In the genomic region with DNA sequence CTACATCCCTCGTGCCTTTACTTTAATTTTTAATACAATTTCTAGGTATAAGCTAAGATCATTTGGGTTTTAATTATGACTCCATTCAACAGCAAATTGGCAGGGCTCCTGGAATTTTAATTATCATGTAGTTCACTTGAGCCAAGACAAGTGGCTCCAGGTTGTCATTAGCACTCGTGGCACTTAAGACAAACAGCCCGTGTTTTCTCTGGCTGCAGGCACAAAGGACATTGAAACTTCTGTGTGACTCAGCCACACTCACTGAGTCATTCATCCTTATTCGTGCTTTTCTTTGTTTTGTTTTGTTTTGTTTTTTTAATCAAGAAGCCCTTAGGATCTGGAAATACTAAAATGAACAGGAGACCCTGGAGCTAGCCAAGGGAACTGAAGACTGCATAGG, we compare ENCODE assay signal across 18 mouse cellular contexts.
DNase-seq lines count a peak whose midpoint lies in the region; ATAC-seq and TF ChIP-seq lines count a peak whose summit lies in the region.
"Had no signal": no experiment of that assay in that cellular context is flagged by ENCODE, and none has a peak within 500 bp of the region (broad histone marks: within the 10 kb centered on the region; RNA-seq: fewer than 3 reads in every experiment).

No protein-coding gene starts in this region.

- H3K36me3 ChIP-seq in heart, adult 2 months (ENCODE audit: control insufficient read depth, insufficient read depth, low read length) = peaks cover 9% of the 10 kb centered on the region; the same call in 1 of the 2 replicates
- H3K36me3 ChIP-seq in heart, embryonic 10.5 days = no peaks in the 10 kb centered on the region
- H3K36me3 ChIP-seq in lung, postnatal 0 days (ENCODE audit: insufficient read depth, low read length) = no peaks in the 10 kb centered on the region
- H3K36me3 ChIP-seq in liver, postnatal 0 days (replicated peaks; ENCODE audit: insufficient read depth, low read length) = no peaks in the 10 kb centered on the region
- H3K36me3 ChIP-seq: embryonic facial prominence, embryonic 13.5 days; limb, embryonic 15.5 days had no signal

- intact Hi-C loops in heart, adult 2 months (cut with DNase I) = loop anchor here (10.0 kb wide), 1 partner anchor 237 kb away; no protein-coding TSS in a partner anchor

- peak overlapping the region; percentile 7; the same call in 1 of the 2 replicates for H3K27ac ChIP-seq in heart, adult 2 months
- no peak overlapping the region for H3K27ac ChIP-seq in heart, embryonic 10.5 days
- no peak overlapping the region for H3K27ac ChIP-seq in lung, postnatal 0 days (ENCODE audit: low read length)
- no peak overlapping the region for H3K27ac ChIP-seq in liver, postnatal 0 days (ENCODE audit: low read depth)
- H3K27ac ChIP-seq: embryonic facial prominence, embryonic 13.5 days; kidney, postnatal 0 days; limb, embryonic 15.5 days; stomach, postnatal 0 days had no signal

- no peak for ATAC-seq in lung, postnatal 0 days
- no peak for ATAC-seq in liver, postnatal 0 days

- H3K9ac ChIP-seq in heart, adult 2 months (ENCODE audit: low read depth, low read length) = no peak overlapping the region
- no peak overlapping the region for H3K9ac ChIP-seq in lung, postnatal 0 days (replicated peaks; ENCODE audit: low read depth)
- no peak overlapping the region for H3K9ac ChIP-seq in liver, postnatal 0 days (replicated peaks)
- H3K9ac ChIP-seq: embryonic facial prominence, embryonic 13.5 days; limb, embryonic 15.5 days had no signal

- no peaks in the 10 kb centered on the region for H3K27me3 ChIP-seq in heart, adult 2 months (ENCODE audit: control insufficient read depth, insufficient read depth, low read length)
- H3K27me3 ChIP-seq in heart, embryonic 10.5 days (ENCODE audit: insufficient read depth, poor library complexity, severe bottlenecking) = no peaks in the 10 kb centered on the region
- H3K27me3 ChIP-seq in lung, postnatal 0 days (replicated peaks; ENCODE audit: insufficient read depth, low read length) = no peaks in the 10 kb centered on the region
- H3K27me3 ChIP-seq in liver, postnatal 0 days (ENCODE audit: insufficient read depth, low read length) = no peaks in the 10 kb centered on the region
- H3K27me3 ChIP-seq: embryonic facial prominence, embryonic 13.5 days; limb, embryonic 15.5 days had no signal

- TF ChIP-seq POLR2A in heart, adult 2 months (IDR thresholded peaks at IDR 0.05; ENCODE audit: insufficient read depth, low read depth, low read length) = no peak

- peak; percentile 52 for DNase-seq in adrenal gland, adult 2 months
- no peak for DNase-seq in adrenal gland, postnatal 4 days (ENCODE audit: low spot score in 2 of 2)
- DNase-seq in heart, adult 2 months = peak in 1 of 2 experiments; percentile 10
- DNase-seq in heart, embryonic 10.5 days (ENCODE audit: low spot score) = no peak
- peak; percentile 10 for DNase-seq in lung, postnatal 0 days (ENCODE audit: low spot score)
- DNase-seq in lung, postnatal 14 days = no peak
- no peak for DNase-seq in liver, postnatal 0 days
- no peak for DNase-seq in spleen, postnatal 10 days (ENCODE audit: low spot score in 2 of 2)
- DNase-seq: cerebellum, adult 18-20 months; gastrocnemius, postnatal 25 days; layer of hippocampus, adult 9-11 months; lung, adult 18-20 months; midbrain, embryonic 14.5 days; thymus, postnatal 25 days had no signal

- H3K4me1 ChIP-seq in heart, adult 2 months (ENCODE audit: control insufficient read depth, insufficient read depth, low read length) = peaks cover 17% of the 10 kb centered on the region
- H3K4me1 ChIP-seq in heart, embryonic 10.5 days = peaks cover 2% of the 10 kb centered on the region; the same call in 1 of the 2 replicates
- no peaks in the 10 kb centered on the region for H3K4me1 ChIP-seq in lung, postnatal 0 days (ENCODE audit: insufficient read depth, low read depth, low read length)
- H3K4me1 ChIP-seq in liver, postnatal 0 days (ENCODE audit: insufficient read depth) = no peaks in the 10 kb centered on the region
- H3K4me1 ChIP-seq: embryonic facial prominence, embryonic 13.5 days had no signal

- no peaks in the 10 kb centered on the region for H3K79me2 ChIP-seq in heart, adult 2 months (replicated peaks; ENCODE audit: control insufficient read depth, insufficient read depth, low read length)

- no peak for TF ChIP-seq EP300 in heart, adult 2 months (IDR thresholded peaks at IDR 0.05; ENCODE audit: insufficient read depth, low read depth, low read length)
- TF ChIP-seq EP300 in lung, postnatal 0 days (IDR thresholded peaks at IDR 0.05) = no peak
- no peak for TF ChIP-seq EP300 in liver, postnatal 0 days (IDR thresholded peaks at IDR 0.05; ENCODE audit: low read depth)

- H3K9me3 ChIP-seq in heart, embryonic 10.5 days = no peaks in the 10 kb centered on the region
- H3K9me3 ChIP-seq in lung, postnatal 0 days (ENCODE audit: low read length) = no peaks in the 10 kb centered on the region
- no peaks in the 10 kb centered on the region for H3K9me3 ChIP-seq in liver, postnatal 0 days (ENCODE audit: low read length)
- H3K9me3 ChIP-seq: embryonic facial prominence, embryonic 13.5 days; limb, embryonic 15.5 days had no signal

- H3K4me3 ChIP-seq in heart, adult 2 months = no peak overlapping the region
- H3K4me3 ChIP-seq in heart, embryonic 10.5 days = no peak overlapping the region
- H3K4me3 ChIP-seq in lung, postnatal 0 days (ENCODE audit: low read depth, low read length) = no peak overlapping the region
- no peak overlapping the region for H3K4me3 ChIP-seq in liver, postnatal 0 days (ENCODE audit: low read depth, low read length)
- H3K4me3 ChIP-seq: embryonic facial prominence, embryonic 13.5 days; limb, embryonic 15.5 days had no signal

- H3K4me2 ChIP-seq in lung, postnatal 0 days (replicated peaks; ENCODE audit: low read depth, low read length) = no peak overlapping the region
- H3K4me2 ChIP-seq in liver, postnatal 0 days (ENCODE audit: low read depth, low read length) = no peak overlapping the region
- H3K4me2 ChIP-seq: embryonic facial prominence, embryonic 13.5 days; limb, embryonic 15.5 days had no signal

- no peak for TF ChIP-seq CTCF in heart, adult 2 months (IDR thresholded peaks at IDR 0.05)
- TF ChIP-seq CTCF in lung, postnatal 0 days (IDR thresholded peaks at IDR 0.05) = no peak
- no peak for TF ChIP-seq CTCF in liver, postnatal 0 days (IDR thresholded peaks at IDR 0.05; ENCODE audit: low read depth)

- 12% methylated on average over 4 of the region's 4 CpGs for WGBS in heart, adult 2 months
- WGBS in heart, embryonic 10.5 days = 38% methylated on average over 4 of the region's 4 CpGs
- WGBS in lung, postnatal 0 days = 27% methylated on average over 4 of the region's 4 CpGs
- 54% methylated on average over 4 of the region's 4 CpGs for WGBS in liver, postnatal 0 days (ENCODE audit: insufficient replicate concordance)

Comparison
In these comparisons a context has a peak if more than half of its experiments do, and no peak if none do; other contexts are left out.
1. DNase-seq: peak in adrenal gland, adult 2 months (single experiment) and lung, postnatal 0 days (single experiment); none in adrenal gland, postnatal 4 days (0 of 2), heart, embryonic 10.5 days (single experiment), lung, postnatal 14 days (single experiment), liver, postnatal 0 days (single experiment) and spleen, postnatal 10 days (0 of 2).